Mouse (Mus musculus): ENCODE results near the gene Asic2. TPM values are rescaled to one million over a fixed set of nuclear protein-coding genes. Genes with fewer than 3 reads are reported as not detected.

Asic2 gene
- polyA plus RNA-seq, 1 experiment = 39.7 TPM

GRCm38 (mm10) chr11:80884521-80885231, 1083.6 kb downstream of the Asic2 start:
- TF ChIP-seq POLR2A (IDR thresholded peaks at IDR 0.05; ENCODE audit: borderline replicate concordance, insufficient read depth, low read length) (no peak), CTCF (IDR thresholded peaks at IDR 0.05; ENCODE audit: borderline replicate concordance, insufficient read depth, low read depth, low read length) (no peak)
- H3K4me3 ChIP-seq (replicated peaks; ENCODE audit: insufficient read depth, low read depth, low read length) = no peak overlapping the region
- WGBS = 72% methylated on average over 6 of the region's 6 CpGs

GRCm38 (mm10) chr11:80882229-80882810, 1085.9 kb downstream of the Asic2 start:
- Histone ChIP-seq H3K27me3 (ENCODE audit: control insufficient read depth, insufficient read depth, low read length) (no peaks in the 10 kb centered on the region), H3K4me1 (ENCODE audit: control insufficient read depth, insufficient read depth, low read length) (peaks cover 35% of the 10 kb centered on the region), H3K27ac (ENCODE audit: insufficient read depth, low read length) (no peak overlapping the region), H3K4me3 (replicated peaks; ENCODE audit: insufficient read depth, low read depth, low read length) (no peak overlapping the region)
- TF ChIP-seq CTCF (IDR thresholded peaks at IDR 0.05; ENCODE audit: borderline replicate concordance, insufficient read depth, low read depth, low read length) (no peak), POLR2A (IDR thresholded peaks at IDR 0.05; ENCODE audit: borderline replicate concordance, insufficient read depth, low read length) (no peak)
- WGBS = 59% methylated on average over 7 of the region's 7 CpGs
- DNase-seq = peak in 1 of 2 experiments; percentile 45

More at GRCm38 (mm10) chr11:80884521-80885231, 1083.6 kb downstream of the Asic2 start:
- H3K27me3 ChIP-seq (ENCODE audit: control insufficient read depth, insufficient read depth, low read length) = no peaks in the 10 kb centered on the region
- peak; percentile 57 to 66 for DNase-seq
- no peak overlapping the region for H3K27ac ChIP-seq (ENCODE audit: insufficient read depth, low read length)
- peaks cover 31% of the 10 kb centered on the region for H3K4me1 ChIP-seq (ENCODE audit: control insufficient read depth, insufficient read depth, low read length)

- no peaks in the 10 kb centered on the region for H3K27me3 ChIP-seq (ENCODE audit: control insufficient read depth, insufficient read depth, low read length)
- WGBS = 14% methylated on average over 2 of the region's 2 CpGs
- TF ChIP-seq CTCF (IDR thresholded peaks at IDR 0.05; ENCODE audit: borderline replicate concordance, insufficient read depth, low read depth, low read length) (no peak), POLR2A (IDR thresholded peaks at IDR 0.05; ENCODE audit: borderline replicate concordance, insufficient read depth, low read length) (no peak)
- H3K27ac ChIP-seq (ENCODE audit: insufficient read depth, low read length) = no peak overlapping the region
- no peak overlapping the region for H3K4me3 ChIP-seq (replicated peaks; ENCODE audit: insufficient read depth, low read depth, low read length)
- peak in 1 of 2 experiments; percentile 25 for DNase-seq
- H3K4me1 ChIP-seq (ENCODE audit: control insufficient read depth, insufficient read depth, low read length) = peaks cover 15% of the 10 kb centered on the region
These were observed 1090.2 kb downstream of the Asic2 start for GRCm38 (mm10) chr11:80878026-80878425.

GRCm38 (mm10) chr11:80877131-80877651, 1091.1 kb downstream of the Asic2 start:
- TF ChIP-seq CTCF (IDR thresholded peaks at IDR 0.05; ENCODE audit: borderline replicate concordance, insufficient read depth, low read depth, low read length) (no peak), POLR2A (IDR thresholded peaks at IDR 0.05; ENCODE audit: borderline replicate concordance, insufficient read depth, low read length) (no peak)
- Histone ChIP-seq H3K27ac (ENCODE audit: insufficient read depth, low read length) (peak overlapping the region; percentile 58), H3K4me3 (replicated peaks; ENCODE audit: insufficient read depth, low read depth, low read length) (no peak overlapping the region), H3K27me3 (ENCODE audit: control insufficient read depth, insufficient read depth, low read length) (no peaks in the 10 kb centered on the region), H3K4me1 (ENCODE audit: control insufficient read depth, insufficient read depth, low read length) (peaks cover 12% of the 10 kb centered on the region)
- DNase-seq = peak; percentile 80 to 90
- 4% methylated on average over 11 of the region's 11 CpGs for WGBS

GRCm38 (mm10) chr11:80872509-80873474, 1095.5 kb downstream of the Asic2 start:
- Histone ChIP-seq H3K27ac (ENCODE audit: insufficient read depth, low read length) (no peak overlapping the region), H3K27me3 (ENCODE audit: control insufficient read depth, insufficient read depth, low read length) (no peaks in the 10 kb centered on the region), H3K4me1 (ENCODE audit: control insufficient read depth, insufficient read depth, low read length) (peaks cover 12% of the 10 kb centered on the region), H3K4me3 (replicated peaks; ENCODE audit: insufficient read depth, low read depth, low read length) (no peak overlapping the region)
- peak; percentile 53 to 61 for DNase-seq
- TF ChIP-seq CTCF (IDR thresholded peaks at IDR 0.05; ENCODE audit: borderline replicate concordance, insufficient read depth, low read depth, low read length) (peak; percentile 70), POLR2A (IDR thresholded peaks at IDR 0.05; ENCODE audit: borderline replicate concordance, insufficient read depth, low read length) (no peak)
- 70% methylated on average over 17 of the region's 17 CpGs for WGBS

GRCm38 (mm10) chr11:80868039-80868438, 1100.2 kb downstream of the Asic2 start:
- Histone ChIP-seq H3K4me1 (ENCODE audit: control insufficient read depth, insufficient read depth, low read length) (peaks cover 5% of the 10 kb centered on the region), H3K4me3 (replicated peaks; ENCODE audit: insufficient read depth, low read depth, low read length) (no peak overlapping the region), H3K27me3 (ENCODE audit: control insufficient read depth, insufficient read depth, low read length) (no peaks in the 10 kb centered on the region), H3K27ac (ENCODE audit: insufficient read depth, low read length) (no peak overlapping the region)
- DNase-seq = no peak
- no peak for TF ChIP-seq POLR2A (IDR thresholded peaks at IDR 0.05; ENCODE audit: borderline replicate concordance, insufficient read depth, low read length)
- TF ChIP-seq CTCF (IDR thresholded peaks at IDR 0.05; ENCODE audit: borderline replicate concordance, insufficient read depth, low read depth, low read length) = no peak
- 61% methylated on average over 1 of the region's 1 CpGs for WGBS

GRCm38 (mm10) chr11:80862941-80863340, 1105.3 kb downstream of the Asic2 start:
- DNase-seq = no peak
- WGBS = 85% methylated on average over 7 of the region's 7 CpGs
- Histone ChIP-seq H3K27me3 (ENCODE audit: control insufficient read depth, insufficient read depth, low read length) (no peaks in the 10 kb centered on the region), H3K4me3 (replicated peaks; ENCODE audit: insufficient read depth, low read depth, low read length) (no peak overlapping the region), H3K27ac (ENCODE audit: insufficient read depth, low read length) (no peak overlapping the region), H3K4me1 (ENCODE audit: control insufficient read depth, insufficient read depth, low read length) (peaks cover 5% of the 10 kb centered on the region)
- TF ChIP-seq POLR2A (IDR thresholded peaks at IDR 0.05; ENCODE audit: borderline replicate concordance, insufficient read depth, low read length) (no peak), CTCF (IDR thresholded peaks at IDR 0.05; ENCODE audit: borderline replicate concordance, insufficient read depth, low read depth, low read length) (no peak)
